Mouse (Mus musculus): Measurements from ENCODE around the gene Snn.

Snn gene

GRCm38 (mm10) chr16:11047130-11047529, 13.6 kb upstream of the Snn start:
- DNase-seq (ENCODE audit: low spot score): no peak

GRCm38 (mm10) chr16:11050226-11050625, 10.5 kb upstream of the Snn start:
- DNase-seq (ENCODE audit: low spot score): no peak

GRCm38 (mm10) chr16:11051134-11051533, 9.6 kb upstream of the Snn start:
- DNase-seq (ENCODE audit: low spot score): no peak

GRCm38 (mm10) chr16:11054409-11054808, 6.3 kb upstream of the Snn start:
- DNase-seq (ENCODE audit: low spot score): no peak

- no peak for DNase-seq (ENCODE audit: low spot score)
Observed at GRCm38 (mm10) chr16:11054871-11055270, 5.9 kb upstream of the Snn start.

- no peak for DNase-seq (ENCODE audit: low spot score)
Observed at GRCm38 (mm10) chr16:11055916-11056315, 4.8 kb upstream of the Snn start.

- DNase-seq (ENCODE audit: low spot score): peak; percentile 81
Observed at GRCm38 (mm10) chr16:11062794-11063721, 2.3 kb downstream of the Snn start.

GRCm38 (mm10) chr16:11064341-11064740, 3.6 kb downstream of the Snn start:
- no peak for DNase-seq (ENCODE audit: low spot score)

- no peak for DNase-seq (ENCODE audit: low spot score)
Observed at GRCm38 (mm10) chr16:11064742-11065141, 4.0 kb downstream of the Snn start.

- DNase-seq (ENCODE audit: low spot score): no peak
Observed at GRCm38 (mm10) chr16:11065431-11065830, 4.7 kb downstream of the Snn start.

GRCm38 (mm10) chr16:11066029-11066832, 5.5 kb downstream of the Snn start, which contains the start of gene Litaf:
Gene Litaf (minus strand): TSS chr16:11066157.
- peak; percentile 98 for DNase-seq (ENCODE audit: low spot score)

GRCm38 (mm10) chr16:11066833-11067191, 6.1 kb downstream of the Snn start:
- peak; percentile 52 for DNase-seq (ENCODE audit: low spot score)

- no peak for DNase-seq (ENCODE audit: low spot score)
Observed at GRCm38 (mm10) chr16:11068666-11069065, 7.9 kb downstream of the Snn start.

- no peak for DNase-seq (ENCODE audit: low spot score)
Observed at GRCm38 (mm10) chr16:11069271-11069670, 8.5 kb downstream of the Snn start.

- DNase-seq (ENCODE audit: low spot score): no peak
Observed at GRCm38 (mm10) chr16:11069710-11070420, 9.1 kb downstream of the Snn start.

GRCm38 (mm10) chr16:11071176-11071575, 10.4 kb downstream of the Snn start:
- no peak for DNase-seq (ENCODE audit: low spot score)

GRCm38 (mm10) chr16:11071887-11072286, 11.1 kb downstream of the Snn start:
- no peak for DNase-seq (ENCODE audit: low spot score)

- DNase-seq (ENCODE audit: low spot score): no peak
Observed at GRCm38 (mm10) chr16:11072454-11072853, 11.7 kb downstream of the Snn start.

- no peak for DNase-seq (ENCODE audit: low spot score)
Observed at GRCm38 (mm10) chr16:11073060-11073459, 12.3 kb downstream of the Snn start.

- DNase-seq (ENCODE audit: low spot score): no peak
Observed at GRCm38 (mm10) chr16:11077601-11078201, 17.0 kb downstream of the Snn start.

GRCm38 (mm10) chr16:11078216-11078869, 17.6 kb downstream of the Snn start:
- no peak for DNase-seq (ENCODE audit: low spot score)

Measured in ovary, postnatal 36 days (tissue).